Mouse (Mus musculus) ES-E14 (cell line): ENCODE results near the gene Gm6370.
"Not testable (repeated sequence)": the region's sequence is repeated elsewhere in the genome, so short reads cannot be mapped to it uniquely, and the experiment has no call there.

Source experiments
- HCFC1 ChIP-seq: IDR thresholded peaks from 2 replicates; pipeline ENCODE4 v1.6.1; 2012; ENCODE audit warnings: low read length, inconsistent platforms, borderline replicate concordance; ENCODE audit not compliant: insufficient read depth
- MAFK ChIP-seq: IDR thresholded peaks from 2 replicates; pipeline ENCODE4 v1.6.1; 2014; ENCODE audit warnings: mild to moderate bottlenecking, low read depth, low read length, inconsistent platforms; ENCODE audit not compliant: insufficient read depth
- ZC3H11A ChIP-seq: IDR thresholded peaks from 2 replicates; pipeline ENCODE4 v1.6.1; 2012; ENCODE audit warnings: low read depth, mild to moderate bottlenecking, inconsistent platforms, low read length, borderline replicate concordance
- ZNF384 ChIP-seq: IDR thresholded peaks from 2 replicates; pipeline ENCODE4 v1.6.1; 2012; ENCODE audit warnings: low read depth, low read length, inconsistent platforms

GRCm38 (mm10) chr5:146502099-146502498 lies 10.9 kb downstream of the Gm6370 start, which contains the start of gene 4930449I24Rik:
- not testable (repeated sequence) for TF ChIP-seq ZC3H11A, MAFK, HCFC1, ZNF384
